Mouse (Mus musculus) left cerebral cortex, postnatal 10 days (tissue): ENCODE measurements around the gene Srsf5. TPM values are rescaled to one million over a fixed set of nuclear protein-coding genes. Genes with fewer than 3 reads are reported as not detected.
"Not testable (repeated sequence)": the region's sequence is repeated elsewhere in the genome, so short reads cannot be mapped to it uniquely, and the experiment has no call there.

Experiments
- DNase-seq, 2 experiments: peaks; one replicate each; pipeline ENCODE4 v3.0.0; 2021 to 2022; ENCODE audit warnings: low spot score in 2 of 2, mixed read lengths in 1 of 2; ENCODE audit errors: extremely low spot score in 1 of 2
- intact Hi-C: fragments of 180-260 bp; cut with DNase I; formaldehyde crosslinking; loops from one replicate; pipeline ENCODE4 v1.15.1; 2025
- total RNA-seq, 2 experiments: library from RNA; stranded (reverse); gene quantifications; 2 replicates each; pipeline ENCODE4 v1.2.3; 2021

Srsf5 gene
- total RNA-seq, 2 experiments from 2014 or later, result 338 to 355 TPM

DNA sequence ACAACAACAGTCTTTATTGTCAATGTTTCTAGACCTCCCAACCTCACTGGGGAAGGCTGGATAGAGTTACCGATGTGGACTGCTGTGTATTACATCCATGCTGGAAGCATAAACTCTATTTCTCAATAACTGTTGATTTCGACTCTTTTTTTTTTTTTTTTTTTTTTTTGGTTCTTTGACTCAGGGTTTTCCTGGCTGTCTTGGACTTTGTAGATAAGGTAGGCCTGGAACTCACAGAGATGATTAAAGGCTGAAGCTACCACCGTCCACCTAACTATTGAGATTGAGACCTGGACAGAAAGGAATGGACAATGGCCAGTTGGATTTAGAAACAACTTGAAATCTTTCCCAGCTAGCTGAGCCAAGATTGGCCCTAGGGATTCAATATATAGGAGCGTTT, 1.1 kb upstream of the Srsf5 start:
- no peak for DNase-seq
- intact Hi-C loops, result no loop called here

DNA sequence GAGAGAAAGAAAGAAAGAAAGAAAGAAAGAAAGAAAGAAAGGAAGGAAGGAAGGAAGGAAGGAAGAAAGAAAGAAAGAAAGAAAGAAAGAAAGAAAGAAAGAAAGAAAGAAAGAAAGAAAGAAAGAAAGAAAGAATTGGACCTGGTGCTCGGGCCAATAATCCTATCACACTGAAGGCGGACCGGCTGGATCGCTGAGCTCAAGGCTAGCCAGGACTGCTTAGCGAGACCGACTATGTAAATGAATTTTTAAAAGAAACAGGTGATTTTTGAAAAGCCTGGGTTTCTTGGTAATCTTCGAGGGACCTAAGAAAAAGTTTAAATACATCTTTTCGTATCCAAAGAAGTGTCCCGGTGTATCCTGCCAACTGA, 356 bp upstream of the Srsf5 start:
- intact Hi-C loops, DNase-seq: not testable (repeated sequence)

DNA sequence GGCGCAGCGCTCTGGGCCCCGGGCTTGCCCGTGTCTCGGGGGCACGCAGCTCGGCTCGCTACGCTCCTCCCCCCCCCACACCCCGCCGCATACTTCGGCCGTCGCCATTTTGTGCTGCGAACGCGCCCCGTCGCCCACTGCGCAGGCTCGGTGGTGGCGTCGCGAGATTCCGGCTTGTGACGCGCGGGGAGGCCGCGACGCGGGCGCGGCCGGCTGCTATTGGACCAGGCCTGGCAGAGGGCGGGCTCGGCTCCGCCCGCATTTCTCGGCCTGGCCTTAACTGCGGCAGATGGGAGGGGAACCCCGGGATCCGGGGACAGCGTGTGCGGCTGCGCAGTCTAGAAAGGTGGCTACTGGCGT, 672 bp downstream of the Srsf5 start:
- intact Hi-C loops, result no loop called here
- DNase-seq, result peak; percentile 92 to 98

DNA sequence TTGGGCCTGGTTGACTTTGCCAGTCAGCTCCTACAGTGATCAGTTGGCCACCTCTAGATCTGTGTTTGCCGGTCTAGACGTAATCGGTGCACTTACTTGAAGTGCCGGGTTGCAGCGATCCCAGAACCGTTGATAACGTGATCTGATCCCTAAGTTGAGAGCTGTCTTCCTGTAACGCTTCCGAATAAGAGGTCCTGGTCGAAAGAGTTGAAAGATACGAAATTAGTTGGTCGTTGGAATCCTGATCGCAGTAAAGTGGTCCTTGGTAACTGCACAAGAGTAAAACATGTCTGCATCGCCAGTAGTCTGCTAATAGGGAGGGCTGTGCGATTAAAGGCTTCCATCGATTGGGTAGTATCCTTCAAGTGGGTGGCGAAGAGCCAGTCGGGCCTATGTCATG, 2.9 kb downstream of the Srsf5 start:
- no peak for DNase-seq
- intact Hi-C loops, result no loop called here

DNA sequence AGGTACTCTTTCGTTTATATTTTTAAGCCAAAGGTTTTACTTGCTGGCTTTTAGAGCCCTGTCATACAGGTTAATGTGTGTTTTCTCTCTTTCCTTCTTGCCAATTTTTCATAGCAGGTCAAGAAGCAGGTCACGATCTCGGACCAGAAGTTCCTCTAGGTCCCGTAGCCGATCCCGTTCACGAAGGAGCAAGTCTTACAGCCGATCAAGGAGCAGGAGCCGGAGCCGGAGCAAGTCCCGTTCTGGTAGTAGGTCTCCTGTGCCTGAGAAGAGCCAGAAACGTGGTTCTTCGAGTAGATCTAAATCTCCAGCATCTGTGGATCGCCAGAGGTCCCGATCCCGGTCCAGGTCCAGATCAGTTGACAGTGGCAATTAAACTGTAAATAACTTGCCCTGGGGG, 4.3 kb downstream of the Srsf5 start:
- intact Hi-C loops, DNase-seq: not testable (repeated sequence)

DNA sequence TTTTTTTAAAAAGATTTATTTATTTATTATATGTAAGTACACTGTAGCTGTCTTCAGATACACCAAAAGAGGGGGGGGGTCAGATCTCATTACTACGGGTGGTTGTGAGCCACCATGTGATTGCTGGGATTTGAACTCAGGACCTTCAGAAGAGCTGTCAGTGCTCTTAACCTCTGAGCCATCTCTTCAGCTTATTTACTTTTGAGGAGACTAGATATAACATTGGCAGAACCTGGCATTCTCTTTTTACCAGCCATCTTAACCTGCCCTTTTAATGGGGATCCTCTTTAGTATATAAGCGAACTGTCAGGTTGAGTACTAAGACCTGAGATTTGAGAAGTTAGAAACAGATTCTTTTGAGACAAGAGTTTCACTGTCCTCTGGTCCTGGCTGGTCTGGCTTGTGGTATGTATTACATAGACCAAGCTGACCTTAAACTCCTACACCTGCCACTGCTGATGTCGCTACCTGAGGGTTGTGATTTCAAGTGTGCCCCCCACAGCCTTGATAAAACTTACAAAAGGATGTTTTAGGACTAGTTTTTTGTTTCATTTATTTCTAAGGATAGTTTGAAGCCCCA, 6.4 kb downstream of the Srsf5 start:
- intact Hi-C loops, result no loop called here
- DNase-seq, result no peak

DNA sequence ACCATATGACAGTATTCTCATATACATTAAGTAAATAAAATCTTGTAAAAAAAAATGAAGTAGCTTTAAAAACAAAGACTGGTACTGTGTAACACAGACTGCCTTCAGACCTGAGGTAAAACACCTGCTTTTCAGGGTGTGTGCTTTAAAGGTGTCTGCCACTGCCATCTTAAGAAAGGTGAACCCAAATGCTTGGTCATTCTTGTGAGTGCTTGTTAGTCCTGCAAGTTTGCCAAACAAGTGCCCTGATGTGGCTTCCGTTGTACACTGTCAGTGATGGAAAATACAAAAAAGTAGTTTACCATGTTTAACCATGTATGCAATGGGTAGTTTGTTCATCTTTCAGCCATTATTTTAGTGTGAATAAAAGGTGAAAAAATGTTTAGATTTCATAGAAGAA, 7.2 kb downstream of the Srsf5 start:
- no peak for DNase-seq
- intact Hi-C loops, result no loop called here

DNA sequence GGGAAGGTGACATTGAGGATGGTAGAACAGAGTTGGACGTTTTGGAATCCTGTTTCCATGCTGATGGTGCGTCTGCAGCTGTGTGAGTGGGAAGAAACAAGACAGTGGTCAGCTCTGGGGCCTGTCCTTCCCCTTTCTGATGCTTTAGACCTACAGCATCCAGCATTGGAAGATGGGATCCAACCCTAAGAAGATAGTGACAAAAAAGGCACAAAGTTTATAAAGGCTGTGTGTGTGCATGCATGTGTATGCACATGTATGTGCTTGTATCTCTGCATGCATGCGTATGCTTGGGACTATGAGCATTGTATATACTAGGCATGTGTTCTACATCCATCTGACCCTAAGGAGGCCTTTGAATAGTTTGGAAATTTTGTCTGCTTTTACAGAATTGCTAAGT, 10.7 kb downstream of the Srsf5 start:
- intact Hi-C loops, result no loop called here
- DNase-seq, result no peak

DNA sequence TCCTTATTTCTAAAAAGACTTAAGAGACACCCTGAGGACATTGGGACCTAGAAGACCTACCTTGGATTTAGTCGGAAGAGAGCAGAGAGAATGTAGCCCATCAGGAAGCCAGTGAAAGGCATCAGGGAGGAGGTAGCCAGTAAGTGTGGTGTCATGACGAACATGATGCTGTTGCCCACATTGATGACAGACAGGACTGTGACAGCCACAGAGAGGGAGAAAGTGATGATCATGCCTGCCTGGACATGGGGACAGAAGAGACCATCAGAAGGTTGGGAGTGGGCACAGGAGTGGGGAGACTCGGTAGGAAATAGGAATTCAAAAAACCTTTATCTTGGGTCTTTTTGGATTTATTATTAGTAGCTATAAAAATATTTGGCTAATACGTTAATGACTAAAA, 12.7 kb downstream of the Srsf5 start:
- intact Hi-C loops, result no loop called here
- no peak for DNase-seq

DNA sequence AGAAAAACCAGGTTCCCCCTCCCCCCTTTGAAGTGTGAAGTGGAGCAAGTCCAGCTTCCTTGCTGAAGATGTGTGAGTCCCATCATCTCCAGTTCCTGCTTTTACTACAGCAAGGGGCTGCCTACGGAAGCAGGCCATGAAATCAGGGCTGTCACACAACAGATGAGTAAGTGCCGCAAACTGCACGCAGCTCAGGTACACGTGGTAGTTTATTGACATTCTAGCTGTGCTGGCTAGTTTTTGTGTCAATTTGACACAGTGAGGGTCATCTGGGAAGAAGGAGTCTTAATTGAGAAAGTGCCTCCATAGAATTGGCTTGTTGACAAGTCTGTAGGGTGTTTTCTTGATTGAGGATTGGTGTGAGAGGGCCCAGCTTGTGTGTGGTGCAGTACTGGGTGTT, 17.3 kb downstream of the Srsf5 start:
- intact Hi-C loops, result no loop called here
- no peak for DNase-seq

DNA sequence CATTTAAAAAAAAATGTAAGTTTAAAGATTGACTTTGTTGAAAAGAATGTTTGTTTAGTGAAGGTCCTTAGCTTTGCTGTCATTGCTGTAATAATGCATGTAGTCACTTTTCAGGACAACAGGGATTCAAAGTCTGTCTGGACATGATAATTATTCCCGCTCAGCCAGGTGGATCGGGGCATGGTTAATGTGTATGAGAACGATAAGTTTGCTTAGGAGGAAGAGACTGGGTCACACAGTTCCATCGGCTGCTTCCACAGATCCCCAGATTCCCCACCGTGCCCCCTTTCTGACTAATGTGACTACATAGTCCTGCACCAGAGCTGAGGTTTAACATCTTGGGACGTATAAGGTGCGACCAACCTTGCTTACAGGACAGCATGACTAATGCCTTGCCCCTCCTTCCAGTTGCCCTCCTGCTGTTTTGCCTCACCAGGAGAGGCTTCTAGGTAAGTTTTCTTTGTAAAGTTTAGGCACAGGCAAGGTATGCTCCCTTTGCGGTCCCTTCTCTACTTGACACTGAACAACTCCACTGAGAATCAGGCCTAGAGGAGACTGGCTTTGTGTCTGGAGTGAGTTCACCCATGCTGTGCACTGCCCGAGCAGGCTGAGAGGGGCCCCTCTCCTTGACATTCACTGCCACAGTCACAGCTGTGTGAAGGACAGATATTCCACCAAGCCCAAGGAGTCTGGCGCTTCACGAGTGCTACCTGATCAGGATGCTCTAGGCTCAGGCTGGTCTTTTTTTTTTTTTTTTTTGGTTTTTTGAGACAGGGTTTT, 20.9 kb downstream of the Srsf5 start:
- intact Hi-C loops, result no loop called here
- DNase-seq, result no peak

DNA sequence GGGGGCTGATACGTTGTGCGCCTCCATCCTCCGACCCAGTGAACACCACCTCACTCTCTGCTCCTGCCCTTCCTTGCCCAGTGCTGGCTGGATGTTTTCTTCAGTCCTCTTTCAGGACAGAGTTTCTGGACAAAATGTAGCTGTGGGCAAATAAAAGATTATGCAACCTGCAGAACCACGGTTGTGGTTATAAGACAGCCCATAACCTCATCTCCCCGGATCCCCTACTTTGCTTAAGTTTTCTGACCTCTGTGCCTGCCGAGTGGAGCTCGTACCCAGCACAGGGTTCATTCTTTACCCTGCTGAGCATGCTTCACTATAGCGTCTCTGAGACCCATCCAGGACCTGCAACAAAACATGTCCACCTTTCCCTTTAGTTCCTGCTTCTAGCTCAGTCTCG, 22.6 kb downstream of the Srsf5 start:
- intact Hi-C loops, result no loop called here

DNA sequence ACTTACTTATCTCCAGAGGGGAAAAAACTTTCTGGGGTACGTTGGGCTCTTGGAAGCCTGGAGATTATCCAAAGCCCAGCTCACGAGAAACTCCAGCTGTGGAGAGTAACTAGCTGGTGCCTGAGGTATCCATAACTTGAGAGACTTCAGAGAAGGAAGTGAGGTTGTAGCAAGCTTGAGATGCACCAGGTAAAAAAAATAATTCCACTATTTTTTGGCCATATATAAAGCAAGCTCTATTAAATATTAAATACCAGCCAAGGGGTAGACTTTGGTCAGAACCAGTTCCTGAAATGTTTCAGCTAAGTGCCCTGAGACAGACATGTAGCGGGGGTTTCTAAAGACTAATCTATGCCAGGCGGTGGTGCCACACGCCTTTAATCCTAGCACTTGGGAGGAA, 23.3 kb downstream of the Srsf5 start, which contains the start of gene Slc10a1:
Gene Slc10a1, minus strand, starts transcription at position 101 of the 400 bp plus-strand sequence.
- no peak for DNase-seq
- intact Hi-C loops, result no loop called here

More for the DNA sequence above, 22.6 kb downstream of the Srsf5 start:
- DNase-seq, result no peak

DNA sequence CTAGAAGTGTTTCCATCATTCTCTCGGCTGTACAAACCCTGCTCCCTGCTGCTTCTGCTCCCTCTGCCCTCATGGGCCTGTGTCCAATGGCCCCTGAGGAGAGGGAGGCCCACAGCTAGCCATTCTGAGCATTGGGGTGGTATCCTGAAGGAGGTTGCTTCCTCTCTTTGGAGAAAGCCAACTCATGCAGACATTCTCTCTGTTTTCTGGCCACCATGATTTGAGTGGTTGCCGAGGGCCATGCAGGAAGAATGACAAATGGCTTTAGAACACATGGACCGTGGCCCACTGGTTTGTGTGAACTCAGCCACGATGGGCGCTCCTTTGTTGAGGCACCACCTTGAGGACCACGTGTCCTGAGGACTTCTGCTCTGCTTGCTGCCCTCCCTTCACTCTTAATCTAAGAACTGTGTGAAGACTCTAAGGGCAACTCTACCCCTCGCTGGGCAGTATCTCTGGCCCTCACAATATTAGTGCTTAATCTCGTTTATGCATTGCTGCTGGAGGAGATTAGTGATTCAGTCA, 24.9 kb downstream of the Srsf5 start:
- intact Hi-C loops, result no loop called here
- DNase-seq, result no peak

DNA sequence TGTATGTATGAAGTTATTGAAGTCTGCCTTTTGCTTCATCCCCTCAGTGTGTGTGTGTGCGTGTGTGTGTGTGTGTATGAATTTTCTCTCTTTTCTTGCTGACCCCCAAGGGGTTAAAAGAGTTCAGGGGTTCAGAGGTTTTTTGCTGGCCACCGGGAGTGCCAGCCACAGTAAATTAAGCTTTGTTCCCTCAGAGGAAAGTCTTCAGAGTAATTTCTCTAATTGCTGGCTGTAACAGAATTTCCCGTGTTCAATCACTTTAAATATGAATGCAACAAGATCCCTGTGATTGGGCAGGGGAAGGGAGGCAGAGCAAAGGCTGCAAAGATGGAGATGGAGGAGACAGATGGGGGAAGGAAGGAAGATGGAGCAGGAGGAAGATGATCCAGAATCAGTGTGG, 26.5 kb downstream of the Srsf5 start:
- DNase-seq, result no peak
- intact Hi-C loops, result no loop called here

DNA sequence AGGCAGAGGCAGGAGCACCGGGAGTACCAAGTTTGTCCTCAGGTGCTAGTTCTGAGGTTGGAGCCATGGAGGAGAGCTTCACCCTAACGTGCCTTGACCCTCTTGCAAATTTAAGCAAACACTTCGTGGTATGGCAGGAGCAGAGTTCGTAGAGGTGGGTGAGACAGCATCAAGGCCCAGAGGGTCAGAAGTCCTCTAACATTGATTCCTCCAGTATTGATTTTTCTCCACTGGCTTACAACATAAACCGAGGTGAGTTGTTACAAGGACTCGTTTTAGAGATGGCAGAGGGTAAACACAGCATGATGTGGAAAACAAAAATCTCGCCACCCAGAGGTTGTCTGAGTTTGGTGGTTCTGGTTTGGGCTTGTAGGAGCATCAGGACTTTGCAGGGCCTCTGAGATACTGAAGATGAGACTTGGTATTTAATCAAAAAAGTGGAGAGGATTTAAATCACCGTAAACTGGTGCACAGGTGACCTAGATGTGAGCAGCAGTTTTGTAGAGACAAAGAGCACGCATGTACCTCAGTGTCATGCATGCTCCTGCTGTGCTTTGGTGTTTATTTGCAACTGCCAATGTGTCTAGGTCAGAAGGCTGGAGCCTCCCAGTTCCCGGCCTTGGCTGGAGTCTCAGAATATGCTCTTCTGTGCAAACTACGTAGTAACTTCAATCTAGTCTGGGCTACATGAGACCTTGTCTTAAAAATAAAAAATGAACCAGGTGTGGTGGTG, 30.8 kb downstream of the Srsf5 start:
- intact Hi-C loops, result no loop called here
- DNase-seq, result no peak

DNA sequence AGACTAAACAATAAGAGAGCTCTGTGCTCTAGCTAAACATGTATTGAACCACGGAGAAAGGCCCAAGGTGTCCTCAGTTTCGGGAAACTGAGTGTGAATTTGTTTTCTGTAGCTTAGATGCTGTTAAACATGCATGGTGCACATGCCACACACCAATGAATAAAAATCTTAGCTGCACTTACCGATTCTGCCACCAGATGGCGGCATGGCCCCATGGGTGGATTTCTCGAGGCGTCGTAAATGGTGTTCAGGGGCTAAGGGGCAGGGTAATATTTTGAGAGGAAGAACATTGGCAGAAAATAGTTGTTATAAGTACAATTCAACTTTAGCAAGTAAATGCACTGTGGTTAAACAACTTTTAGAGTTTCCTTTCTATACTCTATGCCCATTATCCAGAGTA, 37.0 kb downstream of the Srsf5 start:
- intact Hi-C loops, result loop anchor here (2.0 to 10.0 kb wide), 4 partner anchors 200 to 805 kb away; no protein-coding TSS in a partner anchor
- peak; percentile 53 to 72 for DNase-seq

DNA sequence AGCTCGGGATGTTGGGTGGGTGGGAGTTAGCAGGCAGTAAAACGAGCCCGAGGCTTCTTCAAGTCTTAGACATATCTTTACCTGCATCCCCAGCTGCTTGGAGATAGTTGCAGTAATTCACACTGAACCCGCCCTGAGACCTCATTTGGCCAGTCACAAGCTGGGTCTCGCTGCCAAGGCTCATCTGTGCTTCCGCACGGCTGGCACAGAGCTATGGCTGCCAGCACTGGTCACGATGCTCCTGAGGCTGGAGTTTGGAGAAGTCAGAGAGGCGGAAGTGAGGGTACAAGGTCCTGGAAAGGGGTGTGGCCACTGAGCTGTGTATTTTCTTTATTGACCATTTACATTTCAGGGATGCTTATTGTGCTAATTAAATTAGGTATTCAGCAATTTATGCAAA, 38.4 kb downstream of the Srsf5 start:
- DNase-seq, result peak in 1 of 2 experiments; percentile 19
- intact Hi-C loops, result loop anchor here (2.0 to 10.0 kb wide), 4 partner anchors 199 to 804 kb away; no protein-coding TSS in a partner anchor

DNA sequence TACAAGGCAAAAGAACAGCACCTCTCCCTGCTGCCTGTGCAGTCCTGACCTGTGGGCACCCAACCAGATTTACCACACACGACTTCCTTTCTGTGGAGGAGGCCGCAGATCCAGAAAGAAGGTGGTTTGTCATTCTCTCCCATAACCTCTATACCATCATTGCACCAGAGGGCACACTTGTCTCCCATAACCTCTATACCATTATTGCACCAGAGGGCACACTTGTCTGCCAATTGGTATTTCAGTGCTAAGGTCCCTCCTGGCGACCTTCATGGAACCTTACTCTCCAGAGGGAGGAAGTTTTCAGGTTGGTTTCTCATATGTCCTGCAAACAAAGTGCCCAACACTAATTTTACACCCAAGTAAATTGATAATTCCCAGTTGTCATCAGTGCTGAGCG, 41.3 kb downstream of the Srsf5 start:
- intact Hi-C loops, result loop anchor here (10.0 kb wide), 1 partner anchor 708 kb away; no protein-coding TSS in a partner anchor
- peak in 1 of 2 experiments; percentile 3 for DNase-seq

DNA sequence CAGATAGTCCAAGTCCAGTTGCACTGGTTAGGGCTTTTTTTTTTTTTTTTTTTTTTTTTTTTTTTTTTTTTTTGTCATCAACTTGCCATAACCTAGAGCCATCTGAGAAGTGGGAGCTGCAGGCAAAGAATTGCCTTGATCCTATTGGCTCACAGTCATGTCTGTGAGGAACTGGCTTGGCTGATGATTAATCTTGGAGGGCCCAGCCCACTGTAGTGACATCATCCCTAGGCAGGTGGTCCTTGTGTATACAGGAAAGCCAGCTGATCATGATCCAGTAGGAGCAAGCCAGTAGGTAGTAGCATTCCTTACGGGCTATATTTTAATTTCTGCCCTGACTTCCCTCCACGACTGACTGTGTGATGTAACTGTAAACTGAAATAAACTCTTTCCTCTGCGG, 43.0 kb downstream of the Srsf5 start:
- peak in 1 of 2 experiments; percentile 2 for DNase-seq
- intact Hi-C loops, result loop anchor here (10.0 kb wide), 1 partner anchor 707 kb away; no protein-coding TSS in a partner anchor
